Mouse (Mus musculus) MEL (cell line): ENCODE results near the gene Taar5. TPM values are rescaled to one million over a fixed set of nuclear protein-coding genes. Genes with fewer than 3 reads are reported as not detected.

Experiments used
- DNase-seq: peaks from one replicate; pipeline ENCODE4 v3.0.0; 2011; ENCODE audit warnings: low read depth, low spot score
- H3K27ac ChIP-seq: 2 replicates; pipeline ENCODE4 v1.5.1; 2012; ENCODE audit warnings: low read depth, mild to moderate bottlenecking, control low read depth, low read length, moderate library complexity; ENCODE audit not compliant: control insufficient read depth
- H3K27me3 ChIP-seq, 2 experiments: fragments of 150-350 bp in 1 of 2; sonication (generic) in 1 of 2; 2 replicates each; pipeline ENCODE4 v1.6.1; 2012; ENCODE audit warnings: low read length in 2 of 2, mild to moderate bottlenecking in 2 of 2, improper control_type of control experiment in 1 of 2, moderate library complexity in 1 of 2; ENCODE audit not compliant: insufficient read depth in 2 of 2, control insufficient read depth in 1 of 2
- H3K36me3 ChIP-seq, 2 experiments: 2 replicates each; pipeline ENCODE4 v1.6.1; 2012 to 2014; ENCODE audit warnings: low read length in 2 of 2, improper control_type of control experiment in 1 of 2, inconsistent platforms in 1 of 2, mild to moderate bottlenecking in 1 of 2; ENCODE audit not compliant: insufficient read depth in 2 of 2, control insufficient read depth in 1 of 2
- H3K4me1 ChIP-seq, 2 experiments: fragments of 150-350 bp in 1 of 2; sonication (generic) in 1 of 2; 2 replicates each; pipeline ENCODE4 v1.6.1; 2012; ENCODE audit warnings: low read length in 2 of 2, improper control_type of control experiment in 1 of 2, mild to moderate bottlenecking in 1 of 2; ENCODE audit not compliant: insufficient read depth in 2 of 2, control insufficient read depth in 1 of 2
- H3K4me3 ChIP-seq, 2 experiments: fragments of 150-350 bp in 1 of 2; sonication (generic) in 1 of 2; 2 replicates each; pipeline ENCODE4 v1.5.1; 2012; ENCODE audit warnings: low read depth in 2 of 2, low read length in 2 of 2, mild to moderate bottlenecking in 2 of 2, moderate library complexity in 2 of 2, control low read depth in 1 of 2, improper control_type of control experiment in 1 of 2; ENCODE audit not compliant: control insufficient read depth in 1 of 2, insufficient read depth in 1 of 2
- H3K79me2 ChIP-seq: 2 replicates; pipeline ENCODE4 v1.6.1; 2012; ENCODE audit warnings: mild to moderate bottlenecking, low read length, moderate library complexity; ENCODE audit not compliant: control insufficient read depth, poor library complexity, insufficient read depth
- H3K9ac ChIP-seq: 2 replicates; pipeline ENCODE4 v1.6.1; 2012; ENCODE audit warnings: low read depth, mild to moderate bottlenecking, control low read depth, low read length, moderate library complexity; ENCODE audit not compliant: control insufficient read depth, poor library complexity, severe bottlenecking
- H3K9me3 ChIP-seq: fragments of 150-350 bp; sonication (generic); replicated peaks from 2 replicates; pipeline ENCODE4 v1.6.1; 2012; ENCODE audit warnings: mild to moderate bottlenecking, low read length, improper control_type of control experiment, moderate library complexity; ENCODE audit not compliant: insufficient read depth
- BHLHE40 ChIP-seq: IDR thresholded peaks from 2 replicates; pipeline ENCODE4 v1.6.1; 2012; ENCODE audit warnings: low read depth, mild to moderate bottlenecking, inconsistent platforms, low read length, improper control_type of control experiment, borderline replicate concordance
- CHD2 ChIP-seq: IDR thresholded peaks from 2 replicates; pipeline ENCODE4 v1.6.1; 2011; ENCODE audit warnings: low read length, improper control_type of control experiment
- E2F4 ChIP-seq: IDR thresholded peaks from 2 replicates; pipeline ENCODE4 v1.6.1; 2011; ENCODE audit warnings: low read depth, low read length, improper control_type of control experiment, borderline replicate concordance
- EP300 ChIP-seq, 2 experiments: IDR thresholded peaks; 2 replicates each; pipeline ENCODE4 v1.6.1; 2011; ENCODE audit warnings: improper control_type of control experiment in 2 of 2, low read length in 2 of 2, low read depth in 1 of 2, mild to moderate bottlenecking in 1 of 2
- ETS1 ChIP-seq: IDR thresholded peaks from 2 replicates; pipeline ENCODE4 v1.6.1; 2012; ENCODE audit warnings: low read depth, mild to moderate bottlenecking, inconsistent platforms, low read length, improper control_type of control experiment, moderate library complexity
- GABPA ChIP-seq: IDR thresholded peaks from 2 replicates; pipeline ENCODE4 v1.6.1; 2012; ENCODE audit warnings: low read depth, mild to moderate bottlenecking, inconsistent platforms, low read length, improper control_type of control experiment, moderate library complexity
- GATA1 ChIP-seq: IDR thresholded peaks from 2 replicates; pipeline ENCODE4 v1.6.1; 2011; ENCODE audit warnings: low read depth, low read length, improper control_type of control experiment
- KAT2A ChIP-seq: conservative IDR thresholded peaks from 2 replicates; pipeline ENCODE4 v1.6.1; 2012; ENCODE audit warnings: low read depth, low read length, improper control_type of control experiment, inconsistent platforms
- MAX ChIP-seq: IDR thresholded peaks from 2 replicates; pipeline ENCODE4 v1.6.1; 2011; ENCODE audit warnings: low read length, improper control_type of control experiment
- MAZ ChIP-seq: IDR thresholded peaks from 2 replicates; pipeline ENCODE4 v1.6.1; 2012; ENCODE audit warnings: low read depth, mild to moderate bottlenecking, inconsistent platforms, low read length, improper control_type of control experiment
- MEF2A ChIP-seq: IDR thresholded peaks from 2 replicates; pipeline ENCODE4 v1.6.1; 2014; ENCODE audit warnings: low read depth, mild to moderate bottlenecking, inconsistent platforms, low read length, improper control_type of control experiment; ENCODE audit not compliant: poor library complexity, insufficient replicate concordance, severe bottlenecking; ENCODE audit errors: extremely low read depth
- MXI1 ChIP-seq: IDR thresholded peaks from 2 replicates; pipeline ENCODE4 v1.6.1; 2011; ENCODE audit warnings: mild to moderate bottlenecking, low read depth, low read length, improper control_type of control experiment
- NELFE ChIP-seq: IDR thresholded peaks from 2 replicates; pipeline ENCODE4 v1.6.1; 2011; ENCODE audit warnings: low read depth, low read length, improper control_type of control experiment
- NRF1 ChIP-seq: IDR thresholded peaks from 2 replicates; pipeline ENCODE4 v1.6.1; 2014; ENCODE audit warnings: low read depth, mild to moderate bottlenecking, inconsistent platforms, low read length, improper control_type of control experiment, moderate library complexity; ENCODE audit not compliant: poor library complexity, insufficient read depth, severe bottlenecking
- POLR2AphosphoS2 ChIP-seq: IDR thresholded peaks from 2 replicates; pipeline ENCODE4 v1.6.1; 2011; ENCODE audit warnings: low read length, improper control_type of control experiment
- POLR2AphosphoS5 ChIP-seq: IDR thresholded peaks from 2 replicates; pipeline ENCODE4 v1.6.1; 2012; ENCODE audit warnings: low read depth, borderline replicate concordance, mild to moderate bottlenecking, inconsistent platforms, low read length, moderate library complexity, mixed read lengths
- RAD21 ChIP-seq: IDR thresholded peaks from 2 replicates; pipeline ENCODE4 v1.6.1; 2011; ENCODE audit warnings: mild to moderate bottlenecking, low read depth, low read length, improper control_type of control experiment
- RCOR1 ChIP-seq: IDR thresholded peaks from 2 replicates; pipeline ENCODE4 v1.6.1; 2012; ENCODE audit warnings: low read depth, mild to moderate bottlenecking, inconsistent platforms, low read length, improper control_type of control experiment
- SIN3A ChIP-seq: IDR thresholded peaks from 2 replicates; pipeline ENCODE4 v1.6.1; 2012; ENCODE audit warnings: low read length, improper control_type of control experiment, inconsistent platforms
- SMC3 ChIP-seq: IDR thresholded peaks from 2 replicates; pipeline ENCODE4 v1.6.1; 2011; ENCODE audit warnings: low read depth, low read length, improper control_type of control experiment
- TAL1 ChIP-seq: IDR thresholded peaks from 2 replicates; pipeline ENCODE4 v1.6.1; 2012; ENCODE audit warnings: mild to moderate bottlenecking, inconsistent platforms, low read length, moderate library complexity, mixed read lengths
- TCF12 ChIP-seq: IDR thresholded peaks from 2 replicates; pipeline ENCODE4 v1.6.1; 2014; ENCODE audit warnings: low read depth, mild to moderate bottlenecking, inconsistent platforms, low read length, improper control_type of control experiment, moderate library complexity
- USF1 ChIP-seq: IDR thresholded peaks from 2 replicates; pipeline ENCODE4 v1.6.1; 2014; ENCODE audit warnings: low read depth, mild to moderate bottlenecking, inconsistent platforms, low read length, improper control_type of control experiment, moderate library complexity
- USF2 ChIP-seq, 2 experiments: IDR thresholded peaks; 2 replicates each; pipeline ENCODE4 v1.6.1; 2011 to 2012; ENCODE audit warnings: improper control_type of control experiment in 2 of 2, low read length in 2 of 2, borderline replicate concordance in 1 of 2, inconsistent platforms in 1 of 2, low read depth in 1 of 2, mild to moderate bottlenecking in 1 of 2; ENCODE audit not compliant: insufficient read depth in 1 of 2
- ZKSCAN1 ChIP-seq: IDR thresholded peaks from 2 replicates; pipeline ENCODE4 v1.6.1; 2012; ENCODE audit warnings: low read depth, mild to moderate bottlenecking, inconsistent platforms, low read length, improper control_type of control experiment, moderate library complexity
- ZNF384 ChIP-seq: IDR thresholded peaks from 2 replicates; pipeline ENCODE4 v1.6.1; 2012; ENCODE audit warnings: low read depth, mild to moderate bottlenecking, inconsistent platforms, low read length, improper control_type of control experiment
- polyA plus RNA-seq, 2 experiments: library from polyadenylated mRNA; stranded (reverse) in 1 of 2; unstranded in 1 of 2; fragments of >175 nt in 1 of 2; fragments of >200 nt in 1 of 2; gene quantifications; 2 replicates each; pipeline versions ENCODE4 v1.2.1 to v1.2.4; 2012; ENCODE audit warnings: low replicate concordance in 2 of 2, low read depth in 1 of 2; ENCODE audit not compliant: insufficient read length in 2 of 2, insufficient read depth in 1 of 2, missing spikeins in 1 of 2
- total RNA-seq: library from RNA; depleted of rRNA; stranded (reverse); fragments of 300-350 nt; gene quantifications from 2 replicates; pipeline ENCODE4 v1.2.3, GENCODE M21; 2012

Taar5 gene
- total and polyA plus RNA-seq, 3 experiments, result not detected

DNA sequence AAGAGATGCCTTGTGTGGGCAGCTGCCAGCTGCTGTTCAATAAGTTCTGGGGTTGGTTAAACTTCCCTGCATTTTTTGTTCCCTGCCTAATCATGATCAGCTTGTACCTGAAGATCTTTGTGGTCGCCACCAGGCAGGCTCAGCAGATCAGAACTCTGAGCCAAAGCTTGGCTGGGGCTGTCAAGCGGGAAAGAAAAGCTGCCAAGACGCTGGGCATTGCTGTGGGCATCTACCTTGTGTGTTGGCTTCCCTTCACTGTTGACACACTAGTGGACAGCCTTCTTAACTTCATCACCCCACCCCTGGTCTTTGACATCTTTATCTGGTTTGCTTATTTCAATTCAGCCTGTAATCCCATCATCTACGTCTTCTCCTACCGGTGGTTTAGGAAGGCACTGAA, 750 bp downstream of the Taar5 start:
- no peak overlapping the region for H3K27ac ChIP-seq
- H3K9me3 ChIP-seq, result no peaks in the 10 kb centered on the region
- H3K79me2 ChIP-seq, result no peaks in the 10 kb centered on the region
- no peak for DNase-seq
- no peak overlapping the region for H3K4me3 ChIP-seq
- no peak overlapping the region for H3K9ac ChIP-seq
- no peaks in the 10 kb centered on the region for H3K36me3 ChIP-seq
- TF ChIP-seq RCOR1 (no peak), ZKSCAN1 (no peak), MAZ (no peak), BHLHE40 (no peak), GATA1 (no peak), CHD2 (no peak), E2F4 (no peak), NELFE (no peak), GABPA (no peak), POLR2AphosphoS2 (no peak)
- H3K27me3 ChIP-seq, result peaks cover 8 to 10% of the 10 kb centered on the region in 2 experiments
- no peaks in the 10 kb centered on the region for H3K4me1 ChIP-seq

DNA sequence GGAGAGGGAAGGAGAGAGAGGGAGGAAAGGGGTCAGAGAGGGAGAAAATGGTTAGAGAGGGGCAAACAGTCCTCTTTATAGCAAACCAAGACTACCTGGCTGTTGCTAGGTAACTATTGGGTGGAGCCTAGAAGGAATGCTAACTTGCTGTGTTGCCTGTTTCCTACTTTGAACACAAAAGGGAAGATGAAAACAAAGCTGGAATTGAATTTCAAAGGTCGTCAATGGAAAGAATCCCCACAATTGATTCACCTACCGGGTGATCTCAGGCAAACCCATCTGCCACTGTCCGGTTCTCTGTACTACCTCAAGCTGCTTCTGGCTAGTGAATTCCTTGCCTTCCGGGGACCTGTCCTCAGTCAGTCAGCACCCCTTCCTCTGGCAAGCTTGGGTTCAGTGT, 7.5 kb downstream of the Taar5 start:
- Histone ChIP-seq H3K9me3 (no peaks in the 10 kb centered on the region), H3K27me3 (no peaks in the 10 kb centered on the region; a peak in 1 of 4 replicates), H3K27ac (no peak overlapping the region), H3K4me1 (no peaks in the 10 kb centered on the region), H3K36me3 (no peaks in the 10 kb centered on the region), H3K4me3 (no peak overlapping the region)
- no peak for DNase-seq
- TF ChIP-seq TCF12, result no peak
- no peak for TF ChIP-seq ETS1
- no peak for TF ChIP-seq NRF1
- TF ChIP-seq ZNF384, result no peak
- TF ChIP-seq KAT2A, result no peak
- no peak for TF ChIP-seq TAL1
- TF ChIP-seq SMC3, result no peak
- no peak for TF ChIP-seq RAD21
- TF ChIP-seq MXI1, result no peak
- TF ChIP-seq USF2 (IDR thresholded peaks at IDR 0.05; ENCODE audit: borderline replicate concordance in 1 of 2, insufficient read depth in 1 of 2, low read depth in 1 of 2, low read length in 2 of 2), result no peak
- no peak for TF ChIP-seq SIN3A
- no peak for TF ChIP-seq EP300 (IDR thresholded peaks at IDR 0.05; ENCODE audit: low read depth in 1 of 2, low read length in 2 of 2)
- TF ChIP-seq POLR2AphosphoS5, result no peak
- no peak for TF ChIP-seq E2F4
- no peak for TF ChIP-seq USF1
- no peak for TF ChIP-seq MEF2A
- TF ChIP-seq MAX, result no peak
- TF ChIP-seq CHD2, result no peak
- TF ChIP-seq GABPA, result no peak
- TF ChIP-seq, all 39 proteins: peak for 0
- Histone ChIP-seq H3K9ac (no peak overlapping the region), H3K79me2 (no peaks in the 10 kb centered on the region)
